Mouse (Mus musculus) liver, adult (tissue): Measurements from ENCODE around the gene Zdhhc20.

Source experiments
- GATA4 ChIP-seq: IDR thresholded peaks from 2 replicates; pipeline ENCODE4 v1.6.1; 2014; ENCODE audit warnings: mild to moderate bottlenecking, low read length; ENCODE audit not compliant: insufficient replicate concordance

Gene Zdhhc20

DNA sequence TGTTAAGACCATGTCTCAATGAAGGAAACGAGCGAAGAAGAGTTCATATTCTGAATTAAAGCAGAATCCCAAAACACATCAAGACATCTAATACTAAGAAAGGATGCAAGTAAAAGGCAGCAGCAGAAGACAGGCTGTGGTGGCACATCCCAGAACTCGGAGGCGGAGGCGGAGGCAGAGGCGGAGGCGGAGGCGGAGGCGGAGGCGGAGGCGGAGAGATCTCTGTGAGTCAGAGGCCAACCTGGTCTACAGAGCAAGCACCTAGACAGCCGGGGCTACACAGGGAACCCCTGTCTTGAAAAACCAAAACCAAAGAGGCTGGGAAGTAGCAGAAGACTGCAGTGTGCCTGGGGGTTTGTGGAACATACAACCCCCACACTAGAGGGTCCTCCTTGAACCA is 6.8 kb upstream of the Zdhhc20 start:
- TF ChIP-seq GATA4, result no peak

DNA sequence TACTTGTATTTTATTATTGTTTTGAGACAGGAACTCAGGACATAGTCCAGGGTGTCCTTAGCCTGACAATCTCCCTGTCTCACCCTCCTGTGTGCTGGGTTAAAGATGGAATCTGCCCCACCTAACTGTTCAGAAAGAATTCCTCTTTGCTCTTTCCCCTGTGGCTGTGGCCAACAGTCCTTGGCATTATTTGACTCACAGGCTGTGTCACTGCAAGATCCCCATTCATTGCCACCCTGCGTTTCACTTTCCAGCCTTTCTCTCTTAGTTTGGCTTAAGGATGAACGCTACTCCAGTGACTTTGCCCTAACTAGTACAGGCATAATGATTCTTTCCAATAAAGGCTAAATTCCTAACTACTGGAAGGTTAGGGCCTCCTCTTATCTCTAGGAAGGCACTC is 4.3 kb upstream of the Zdhhc20 start:
- no peak for TF ChIP-seq GATA4

DNA sequence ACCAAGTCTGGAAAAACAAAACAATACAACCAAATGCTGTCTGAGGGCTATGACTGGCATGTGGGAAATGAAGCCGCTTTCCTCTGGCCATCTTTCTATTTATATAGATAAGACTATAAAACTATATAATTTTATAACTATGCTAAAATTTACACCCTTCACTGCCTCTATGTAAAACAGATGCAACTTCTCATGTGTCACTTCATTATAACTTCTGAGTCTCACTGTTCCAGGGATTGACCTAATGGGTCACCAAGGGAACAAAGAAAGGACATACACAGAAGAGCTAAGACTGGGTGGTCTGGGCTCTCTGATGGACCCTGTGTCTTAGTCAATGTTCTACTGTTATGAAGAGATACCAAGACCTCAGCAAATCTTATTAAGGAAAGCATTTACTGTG is 2.9 kb upstream of the Zdhhc20 start:
- TF ChIP-seq GATA4, result no peak

DNA sequence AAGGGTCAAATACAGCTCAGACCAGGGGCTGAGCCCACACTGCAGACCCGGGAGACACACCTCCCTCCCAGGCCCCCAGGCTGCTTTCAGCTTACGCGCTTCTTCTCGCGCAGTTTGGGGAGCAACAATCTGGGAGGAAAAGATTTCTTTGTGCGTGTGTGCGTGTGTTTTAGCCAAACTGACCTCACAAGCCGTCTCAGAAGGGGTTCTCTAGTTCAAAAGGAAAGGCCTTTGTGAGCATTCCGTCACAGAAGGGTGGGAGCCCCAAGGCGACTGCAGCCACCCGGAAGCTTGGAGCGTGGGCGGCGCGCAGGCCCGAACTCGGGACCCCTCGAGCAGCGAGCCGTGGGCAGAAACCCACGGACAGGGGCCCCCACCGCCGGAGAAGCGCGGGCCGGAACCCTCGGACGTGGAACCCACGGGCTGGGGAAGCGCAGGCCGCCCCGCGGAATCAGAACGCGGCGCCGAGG is 500 bp downstream of the Zdhhc20 start:
- no peak for TF ChIP-seq GATA4

DNA sequence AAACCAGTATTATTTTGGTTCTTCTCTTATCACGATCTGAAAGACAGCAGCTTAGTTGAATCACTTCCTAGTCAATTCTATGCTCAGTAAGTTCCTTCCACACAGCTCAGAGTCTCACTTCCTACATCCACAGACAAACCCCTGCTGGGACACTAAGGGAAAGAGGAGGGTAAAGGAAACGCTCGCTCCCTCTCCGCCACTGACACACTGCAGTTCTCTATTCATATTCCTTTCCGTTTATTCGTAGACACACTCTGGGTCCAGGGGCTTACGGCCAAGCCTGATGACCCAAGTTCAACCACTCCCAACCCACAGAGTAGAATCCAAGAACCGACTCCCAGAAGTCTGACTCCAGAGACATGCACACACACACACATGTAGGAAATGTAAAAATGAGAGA is 2.9 kb downstream of the Zdhhc20 start:
- no peak for TF ChIP-seq GATA4

DNA sequence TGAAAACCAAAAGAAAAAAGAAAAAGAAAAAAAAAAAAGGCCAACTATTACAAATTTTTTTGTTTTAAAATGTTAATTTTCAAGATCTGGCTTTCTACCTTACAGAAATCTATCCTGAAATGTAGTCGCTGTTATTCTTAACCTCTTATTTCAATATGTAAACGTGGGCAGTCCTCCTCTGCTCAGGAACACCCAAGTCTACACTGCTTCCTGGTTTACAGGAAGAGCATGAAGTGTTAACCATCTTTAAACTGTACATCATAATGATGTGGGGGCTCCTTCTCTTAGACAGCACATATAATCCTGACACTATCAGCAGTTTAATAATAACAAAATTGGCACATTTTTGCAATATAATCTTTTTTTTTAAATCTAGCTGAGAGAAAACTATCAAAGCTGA is 4.0 kb downstream of the Zdhhc20 start:
- no peak for TF ChIP-seq GATA4

DNA sequence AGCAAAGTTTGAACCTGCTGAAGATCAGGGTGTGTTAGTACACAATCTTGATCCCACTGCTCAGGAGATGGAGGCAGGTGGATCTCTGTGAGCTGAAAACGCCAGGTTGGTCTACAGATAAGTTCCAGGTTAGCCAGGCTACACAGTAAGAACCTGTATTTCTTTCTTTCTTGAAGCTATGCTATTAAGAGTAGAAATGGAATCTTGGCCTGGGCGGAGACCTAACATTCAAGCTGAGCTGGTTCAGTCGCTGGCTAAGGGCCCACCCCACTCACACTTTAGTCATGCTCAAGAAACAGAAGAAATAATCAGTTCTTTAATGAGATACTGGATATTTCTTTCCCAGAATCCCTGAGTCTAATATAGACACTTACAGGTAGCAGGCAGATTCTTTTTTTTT is 6.7 kb downstream of the Zdhhc20 start:
- no peak for TF ChIP-seq GATA4

DNA sequence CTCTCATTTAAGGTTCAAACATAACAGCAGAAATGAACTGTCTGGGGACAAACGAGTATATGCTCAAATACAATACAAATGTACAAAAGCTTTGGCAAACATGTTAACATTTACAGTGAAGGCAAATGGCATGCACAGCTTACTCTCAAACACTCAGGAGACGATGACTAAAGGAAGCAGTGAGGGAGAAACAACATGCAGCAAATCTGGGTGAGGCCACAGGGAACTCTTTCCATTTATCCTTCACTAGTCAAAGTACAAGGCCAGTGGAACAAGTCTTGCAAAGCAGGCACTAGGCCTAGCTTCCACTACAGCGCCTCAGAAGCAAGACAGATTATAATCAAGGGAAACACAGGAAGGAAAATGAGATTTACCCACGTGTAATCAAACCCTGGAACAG is 7.4 kb downstream of the Zdhhc20 start:
- no peak for TF ChIP-seq GATA4

DNA sequence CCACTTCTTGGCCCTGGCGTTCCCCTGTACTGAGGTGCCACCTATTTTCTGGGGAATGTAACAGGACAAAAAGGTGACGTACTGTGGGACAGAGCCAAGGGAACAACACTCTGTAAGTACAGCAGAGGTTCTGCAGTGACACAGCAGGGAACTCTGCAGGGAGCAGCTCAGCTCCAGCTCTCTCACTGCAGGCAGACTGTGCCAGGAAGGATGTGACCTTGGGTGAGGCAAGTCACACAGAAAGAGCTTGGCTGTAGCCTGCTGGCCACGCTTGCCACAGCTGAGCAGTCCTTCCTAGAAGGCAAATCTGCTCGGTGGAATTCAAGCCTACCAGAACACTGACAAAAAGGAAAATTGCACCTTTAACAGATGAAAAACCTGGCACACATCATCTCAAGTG is 8.3 kb downstream of the Zdhhc20 start:
- TF ChIP-seq GATA4, result 0 out of 2 replicates have a peak, but pooled peaks have one; percentile 41

DNA sequence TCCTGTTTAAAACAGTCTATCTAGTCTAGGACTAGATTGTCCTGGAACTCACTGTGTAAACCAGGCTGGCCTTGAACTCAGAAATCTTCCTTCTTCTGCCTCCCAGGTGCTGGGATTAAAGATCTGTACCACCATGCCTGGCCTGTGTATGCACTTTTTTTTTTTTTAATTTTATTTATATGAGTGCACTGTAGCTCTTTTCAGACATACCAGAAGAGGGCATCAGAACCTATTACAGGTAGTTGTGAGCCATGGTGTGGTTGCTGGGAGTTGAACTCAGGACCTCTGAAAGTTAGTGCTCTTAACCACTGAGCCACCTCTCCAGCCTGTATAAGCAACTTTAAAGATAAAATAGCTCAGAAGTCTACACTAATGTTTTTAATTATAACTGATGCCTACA is 9.0 kb downstream of the Zdhhc20 start:
- no peak for TF ChIP-seq GATA4

DNA sequence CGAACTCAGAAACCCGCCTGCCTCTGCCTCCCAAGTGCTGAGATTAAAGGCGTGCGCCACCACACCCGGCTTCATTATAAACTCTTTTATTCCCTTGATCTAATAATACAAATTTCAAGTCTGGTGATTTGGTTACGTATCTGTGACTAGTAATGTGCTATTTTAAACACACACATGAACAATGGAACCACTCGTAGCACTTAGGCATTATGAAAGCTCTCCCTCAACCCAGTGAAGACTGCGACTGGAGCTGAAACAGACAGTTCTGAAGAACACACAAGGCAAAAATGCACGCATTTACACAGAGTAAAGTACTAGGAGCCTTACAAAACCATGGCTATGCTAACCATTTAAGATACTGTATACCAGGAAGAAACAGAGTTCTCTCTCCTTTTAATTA is 12.2 kb downstream of the Zdhhc20 start:
- TF ChIP-seq GATA4, result no peak

DNA sequence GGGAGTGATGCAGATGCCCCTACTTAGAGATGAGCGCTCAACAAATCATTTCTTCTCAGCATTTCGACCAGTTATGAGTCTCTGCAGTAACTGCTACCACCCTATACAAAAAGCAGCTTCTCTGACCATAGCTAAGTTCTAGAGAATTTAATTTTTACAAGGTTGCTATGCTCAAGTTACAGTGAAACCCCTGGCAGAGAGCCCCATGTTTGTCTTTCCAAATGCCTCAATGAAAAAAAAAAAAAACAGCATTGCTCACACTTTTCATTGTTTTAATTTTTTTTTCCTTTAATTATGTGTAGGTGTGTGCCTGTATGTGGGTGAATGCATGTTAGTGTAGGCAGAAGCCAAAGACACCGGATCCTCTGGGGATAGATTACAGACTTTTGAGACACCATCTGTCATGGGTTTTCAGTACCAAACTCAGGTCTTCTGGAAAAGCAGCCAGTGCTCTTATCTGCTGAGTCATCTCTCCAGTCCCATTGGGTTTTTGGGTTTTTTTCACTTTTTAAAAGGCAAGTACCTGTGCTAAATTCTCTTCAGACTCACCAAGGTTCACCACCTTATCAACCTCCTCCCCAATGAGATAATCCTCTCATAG is 23.3 kb downstream of the Zdhhc20 start:
- no peak for TF ChIP-seq GATA4

DNA sequence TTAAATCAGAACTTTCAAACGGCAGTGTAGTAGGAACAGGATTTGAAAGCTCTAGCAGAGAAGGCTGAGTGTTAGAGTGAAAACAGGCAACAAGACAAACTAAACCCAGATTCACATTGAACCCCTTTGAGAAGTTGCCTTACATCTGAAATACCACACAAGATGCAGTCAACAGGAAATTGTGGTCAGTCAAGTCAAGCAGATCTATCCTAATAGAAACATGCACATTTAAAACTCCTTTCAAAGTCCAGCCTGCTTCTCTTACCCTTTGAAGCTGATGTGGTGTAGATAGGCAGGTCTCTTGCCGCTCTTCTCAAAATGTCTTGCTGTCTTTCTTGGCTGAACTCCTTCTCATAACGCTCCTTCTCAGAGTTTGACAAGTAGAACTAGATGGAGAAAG is 24.8 kb downstream of the Zdhhc20 start:
- TF ChIP-seq GATA4, result no peak

DNA sequence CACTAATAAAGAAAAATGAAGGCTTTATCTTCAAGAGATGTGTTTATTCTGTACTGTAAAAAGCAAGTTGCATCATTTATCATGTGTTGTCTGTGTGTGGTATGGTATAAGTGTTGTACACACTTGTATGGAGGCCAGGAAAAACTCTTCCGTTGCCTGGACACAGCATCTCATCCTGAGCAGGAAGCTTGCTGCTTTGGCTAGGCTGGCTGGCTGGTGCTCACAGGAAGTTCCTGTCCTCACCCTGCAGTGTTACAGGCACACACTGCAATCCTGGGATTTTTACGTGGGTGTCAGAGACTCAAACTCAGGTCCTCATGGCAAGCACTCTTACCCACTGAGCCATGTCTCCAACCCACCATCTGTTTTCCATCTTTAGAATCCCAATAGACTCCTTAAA is 26.9 kb downstream of the Zdhhc20 start:
- TF ChIP-seq GATA4, result no peak

DNA sequence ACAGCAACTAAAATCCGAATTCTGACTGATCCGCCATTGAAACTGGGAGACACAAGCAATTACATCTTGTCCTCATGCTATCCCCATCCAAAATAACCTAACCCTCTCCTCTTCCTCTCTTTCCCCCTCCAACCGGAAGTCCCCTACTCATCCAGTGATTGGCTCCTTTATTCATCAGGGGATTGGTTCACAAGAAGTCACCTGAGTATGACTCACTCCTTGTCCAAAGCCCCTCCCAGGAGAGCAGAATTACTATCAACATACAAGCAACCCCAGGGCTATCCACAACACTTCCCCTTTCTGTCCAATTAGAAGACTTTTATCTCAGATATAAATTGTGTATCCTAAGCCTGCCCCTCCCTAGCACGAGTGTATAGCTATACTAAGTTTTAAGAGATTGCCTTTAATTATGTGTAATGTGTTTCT is 28.1 kb downstream of the Zdhhc20 start:
- no peak for TF ChIP-seq GATA4

DNA sequence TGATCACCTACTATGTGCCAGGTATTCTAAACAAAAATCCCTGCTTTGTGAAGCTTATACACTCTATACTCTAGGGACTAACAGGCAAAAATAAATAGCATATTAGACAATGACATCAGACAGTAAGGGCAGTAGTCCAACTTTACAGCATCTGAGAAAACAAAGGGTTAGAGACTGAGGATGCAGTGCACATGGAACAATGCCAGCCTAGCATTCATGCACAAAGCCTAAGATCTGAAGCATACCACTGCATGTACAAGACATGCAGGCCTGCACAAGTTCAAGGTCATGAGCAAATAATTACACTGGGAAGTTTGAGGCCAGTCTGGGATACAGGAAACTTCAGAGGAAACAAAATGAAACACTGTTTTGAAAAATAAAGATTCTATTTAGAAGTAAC is 30.6 kb downstream of the Zdhhc20 start:
- no peak for TF ChIP-seq GATA4

DNA sequence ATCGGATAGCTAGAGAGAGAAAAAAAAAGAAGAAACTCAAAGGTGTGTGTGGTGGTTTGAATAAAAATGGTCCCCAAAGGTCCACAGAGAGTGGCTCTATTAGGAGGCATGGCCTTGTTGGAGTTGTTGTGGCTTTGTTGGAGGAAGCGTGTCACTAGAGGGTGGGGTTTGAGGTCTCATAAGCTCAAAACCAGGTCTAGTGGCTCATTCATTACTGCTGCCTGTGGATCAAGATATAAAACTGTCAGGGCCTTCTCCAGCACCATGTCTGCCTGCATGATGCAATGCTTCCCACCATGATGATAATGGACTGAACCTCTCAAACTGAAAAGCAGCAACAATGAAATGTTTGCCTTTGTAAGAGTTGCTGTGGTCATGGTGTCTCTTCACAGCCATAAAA is 31.5 kb downstream of the Zdhhc20 start:
- TF ChIP-seq GATA4, result no peak
